27 mouse cellular contexts compared by ENCODE assay signal in genomic region chr8:69934582-69934981, GRCm38 (mm10). TPM values are rescaled to one million over a fixed set of nuclear protein-coding genes. Genes with fewer than 3 reads are reported as not detected.
A peak's percentile ranks its signal among the peaks of the same experiment; 100 is the strongest.
DNase-seq lines count a peak whose midpoint lies in the region; ATAC-seq and TF ChIP-seq lines count a peak whose summit lies in the region.
"Had no signal": no experiment of that assay in that cellular context is flagged by ENCODE, and none has a peak within 500 bp of the region (broad histone marks: within the 10 kb centered on the region; RNA-seq: fewer than 3 reads in every experiment).

No protein-coding gene starts in this region.

- ATAC-seq in intestine, postnatal 0 days, result no peak
- ATAC-seq in intestine, embryonic 15.5 days, result no peak
- ATAC-seq: forebrain, embryonic 15.5 days had no signal

- peaks cover 32% of the 10 kb centered on the region for H3K4me1 ChIP-seq in heart, adult 2 months (ENCODE audit: control insufficient read depth, insufficient read depth, low read length)
- peaks cover 10% of the 10 kb centered on the region; the same call in 1 of the 2 replicates for H3K4me1 ChIP-seq in intestine, postnatal 0 days (replicated peaks; ENCODE audit: control insufficient read depth, insufficient read depth, low read length)
- H3K4me1 ChIP-seq in intestine, embryonic 15.5 days (replicated peaks), result peaks cover 28% of the 10 kb centered on the region
- H3K4me1 ChIP-seq in spleen, adult 2 months (ENCODE audit: control insufficient read depth, insufficient read depth, insufficient read length), result peaks cover 17% of the 10 kb centered on the region; the same call in 1 of the 2 replicates

- 0 out of 2 replicates have a peak overlapping the region, but pooled peaks have one; percentile 21 for H3K27ac ChIP-seq in heart, adult 2 months
- peak overlapping the region; percentile 28; the same call in 1 of the 2 replicates for H3K27ac ChIP-seq in intestine, postnatal 0 days (ENCODE audit: low read depth, low read length)
- no peak overlapping the region for H3K27ac ChIP-seq in intestine, embryonic 15.5 days
- peak overlapping the region; percentile 17; the same call in 1 of the 2 replicates for H3K27ac ChIP-seq in spleen, adult 2 months (ENCODE audit: insufficient read depth, low read length)
- H3K27ac ChIP-seq: embryonic facial prominence, embryonic 10.5 days; forebrain, embryonic 15.5 days; hindbrain, embryonic 15.5 days; kidney, postnatal 0 days; limb, embryonic 15.5 days; midbrain, embryonic 12.5 days had no signal

- H3K4me2 ChIP-seq in intestine, postnatal 0 days (replicated peaks; ENCODE audit: low read depth), result no peak overlapping the region
- no peak overlapping the region for H3K4me2 ChIP-seq in intestine, embryonic 15.5 days (replicated peaks)
- H3K4me2 ChIP-seq: forebrain, embryonic 15.5 days; hindbrain, embryonic 15.5 days; limb, embryonic 15.5 days; midbrain, embryonic 12.5 days had no signal

- H3K79me2 ChIP-seq in heart, adult 2 months (replicated peaks; ENCODE audit: control insufficient read depth, insufficient read depth, low read length), result peaks cover 3% of the 10 kb centered on the region; the same call in 1 of the 2 replicates

- H3K9me3 ChIP-seq in intestine, postnatal 0 days (ENCODE audit: control insufficient read depth), result no peaks in the 10 kb centered on the region
- no peaks in the 10 kb centered on the region for H3K9me3 ChIP-seq in intestine, embryonic 15.5 days
- H3K9me3 ChIP-seq: embryonic facial prominence, embryonic 10.5 days; forebrain, embryonic 15.5 days; hindbrain, embryonic 15.5 days; limb, embryonic 15.5 days; midbrain, embryonic 12.5 days had no signal

- no peak for TF ChIP-seq CTCF in heart, adult 2 months (IDR thresholded peaks at IDR 0.05)
- TF ChIP-seq CTCF in intestine, postnatal 0 days (IDR thresholded peaks at IDR 0.05; ENCODE audit: low read depth), result no peak
- TF ChIP-seq CTCF in spleen, adult 2 months (IDR thresholded peaks at IDR 0.05; ENCODE audit: extremely low read depth, insufficient read depth, insufficient read length, insufficient replicate concordance), result no peak

- intact Hi-C loops in heart, adult 2 months (cut with DNase I), result loop anchor here (2.0 kb wide), 1 partner anchor 22 kb away; no protein-coding TSS in a partner anchor
- intact Hi-C loops in heart, postnatal 25 days (cut with DNase I), result no loop called here

- DNase-seq in heart, adult 2 months, result no peak
- DNase-seq in heart, postnatal 25 days (ENCODE audit: low spot score), result no peak
- no peak for DNase-seq in spleen, adult 2 months (ENCODE audit: low read depth in 1 of 2, low spot score in 2 of 2)
- DNase-seq in spleen, postnatal 4 days (ENCODE audit: low spot score in 2 of 2), result no peak
- DNase-seq in R1 (ENCODE audit: low read depth, low spot score), result peak; percentile 74
- no peak for DNase-seq in cerebellum, adult 9-11 months
- DNase-seq: adrenal gland, postnatal 25 days; cerebellum, adult 9-10 months; gastrocnemius, postnatal 10 days; heart, adult 18-20 months; left cerebral cortex, postnatal 4 days; lung, adult 18-20 months; lung, postnatal 10 days; thymus, adult 18-20 months; thymus, postnatal 4 days had no signal

- no peak overlapping the region for H3K9ac ChIP-seq in heart, adult 2 months (ENCODE audit: low read depth, low read length)
- no peak overlapping the region for H3K9ac ChIP-seq in intestine, postnatal 0 days (ENCODE audit: low read depth, low read length)
- H3K9ac ChIP-seq in intestine, embryonic 15.5 days, result no peak overlapping the region
- H3K9ac ChIP-seq: forebrain, embryonic 15.5 days; hindbrain, embryonic 15.5 days; limb, embryonic 15.5 days; midbrain, embryonic 12.5 days had no signal

- H3K27me3 ChIP-seq in heart, adult 2 months (ENCODE audit: control insufficient read depth, insufficient read depth, low read length), result no peaks in the 10 kb centered on the region
- H3K27me3 ChIP-seq in intestine, postnatal 0 days (replicated peaks; ENCODE audit: control insufficient read depth, insufficient read depth, low read length), result no peaks in the 10 kb centered on the region
- H3K27me3 ChIP-seq in intestine, embryonic 15.5 days (replicated peaks), result no peaks in the 10 kb centered on the region
- no peaks in the 10 kb centered on the region for H3K27me3 ChIP-seq in spleen, adult 2 months (ENCODE audit: control insufficient read depth, insufficient read depth, low read length)
- H3K27me3 ChIP-seq: forebrain, embryonic 15.5 days; hindbrain, embryonic 15.5 days; limb, embryonic 15.5 days; midbrain, embryonic 12.5 days had no signal

- TF ChIP-seq POLR2A in heart, adult 2 months (IDR thresholded peaks at IDR 0.05; ENCODE audit: insufficient read depth, low read depth, low read length), result no peak
- no peak for TF ChIP-seq POLR2A in spleen, adult 2 months (IDR thresholded peaks at IDR 0.05; ENCODE audit: low read depth, low read length)

- WGBS in heart, adult 2 months, result 52% methylated on average over 5 of the region's 5 CpGs
- 78% methylated on average over 5 of the region's 5 CpGs for WGBS in intestine, postnatal 0 days
- 80% methylated on average over 5 of the region's 5 CpGs for WGBS in intestine, embryonic 15.5 days
- WGBS in spleen, adult 2 months, result 81% methylated on average over 5 of the region's 5 CpGs

- peaks cover 3% of the 10 kb centered on the region for H3K36me3 ChIP-seq in heart, adult 2 months (ENCODE audit: control insufficient read depth, insufficient read depth, low read length)
- peaks cover 26% of the 10 kb centered on the region for H3K36me3 ChIP-seq in intestine, postnatal 0 days (ENCODE audit: control insufficient read depth, insufficient read depth)
- no peaks in the 10 kb centered on the region; the same call in 1 of the 2 replicates for H3K36me3 ChIP-seq in intestine, embryonic 15.5 days
- peaks cover 5% of the 10 kb centered on the region; the same call in 1 of the 2 replicates for H3K36me3 ChIP-seq in spleen, adult 2 months (ENCODE audit: control insufficient read depth, insufficient read depth, low read length)
- H3K36me3 ChIP-seq: forebrain, embryonic 15.5 days had no signal

- no peak overlapping the region for H3K4me3 ChIP-seq in heart, adult 2 months
- no peak overlapping the region for H3K4me3 ChIP-seq in intestine, postnatal 0 days (ENCODE audit: low read depth, low read length)
- H3K4me3 ChIP-seq in intestine, embryonic 15.5 days (replicated peaks), result no peak overlapping the region
- no peak overlapping the region for H3K4me3 ChIP-seq in spleen, adult 2 months (ENCODE audit: extremely low read depth, insufficient read depth, insufficient read length)
- H3K4me3 ChIP-seq: embryonic facial prominence, embryonic 10.5 days; forebrain, embryonic 15.5 days; hindbrain, embryonic 15.5 days; limb, embryonic 15.5 days; midbrain, embryonic 12.5 days had no signal

- TF ChIP-seq EP300 in heart, adult 2 months (IDR thresholded peaks at IDR 0.05; ENCODE audit: insufficient read depth, low read depth, low read length), result no peak

RNA-seq across cellular contexts. Expression of gene Yjefn3, which starts 32.1 kb away (rescaled TPM):
- total RNA-seq in heart, adult 2 months (2021), result 10 to 100 TPM; 13.3 to 16.8 TPM
- 11.5 and 14.2 TPM in 2 replicates for polyA plus RNA-seq in heart, adult 2 months (2012; rRNA removed)
- 10 to 100 TPM in 1 of 2 experiments, 1 to 10 TPM in 1; 9.6 to 14.8 TPM for total RNA-seq in heart, postnatal 25 days (2021)
- polyA plus RNA-seq in intestine, postnatal 0 days (2015; fragmentation: Nextera tagmentation; extraction: Ambion mirVana), result 2.1 and 2.2 TPM in 2 replicates
- 3.9 and 4.2 TPM in 2 replicates for polyA plus RNA-seq in intestine, embryonic 15.5 days (2015; fragmentation: Nextera tagmentation; extraction: Ambion mirVana)
- polyA plus RNA-seq in spleen, adult 2 months (2012; rRNA removed), result 1.5 and 1.9 TPM in 2 replicates
- total RNA-seq: common myeloid progenitor, adult 5-6 weeks; hematopoietic stem cell, adult 5-6 weeks; monocyte, adult 5-6 weeks had no signal

RNA-seq across cellular contexts. Expression of gene Ndufa13, which starts 32.2 kb away (rescaled TPM):
- 100 to 1,000 TPM; 417 to 492 TPM for total RNA-seq in heart, adult 2 months (2021)
- polyA plus RNA-seq in heart, adult 2 months (2012; rRNA removed), result 443 and 488 TPM in 2 replicates
- 100 to 1,000 TPM; 446 to 456 TPM for total RNA-seq in heart, postnatal 25 days (2021)
- 310 and 317 TPM in 2 replicates for polyA plus RNA-seq in intestine, postnatal 0 days (2015; fragmentation: Nextera tagmentation; extraction: Ambion mirVana)
- 212 and 213 TPM in 2 replicates for polyA plus RNA-seq in intestine, embryonic 15.5 days (2015; fragmentation: Nextera tagmentation; extraction: Ambion mirVana)
- 53.8 and 76.3 TPM in 2 replicates for polyA plus RNA-seq in spleen, adult 2 months (2012; rRNA removed)

RNA-seq across cellular contexts. Expression of gene Tssk6, which starts 32.6 kb away (rescaled TPM):
- under 1 TPM; 0.16 to 0.23 TPM for total RNA-seq in heart, adult 2 months (2021)
- polyA plus RNA-seq in heart, adult 2 months (2012; rRNA removed), result 0.23 and 0.49 TPM in 2 replicates
- under 1 TPM in 1 of 2 experiments, not detected in 1; 0.20 TPM for total RNA-seq in heart, postnatal 25 days (2021)
- polyA plus RNA-seq in intestine, postnatal 0 days (2015; fragmentation: Nextera tagmentation; extraction: Ambion mirVana), result 1.2 and 2.3 TPM in 2 replicates
- 2.8 and 3.4 TPM in 2 replicates for polyA plus RNA-seq in intestine, embryonic 15.5 days (2015; fragmentation: Nextera tagmentation; extraction: Ambion mirVana)
- 1.0 TPM in 2 replicates for polyA plus RNA-seq in spleen, adult 2 months (2012; rRNA removed)
- total RNA-seq: common myeloid progenitor, adult 5-6 weeks; left cerebral cortex, postnatal 4 days had no signal

RNA-seq across cellular contexts. Expression of gene Cilp2, which starts 47.1 kb away (rescaled TPM):
- 1 to 10 TPM; 1.5 to 1.9 TPM for total RNA-seq in heart, adult 2 months (2021)
- 11.2 and 16.8 TPM in 2 replicates for polyA plus RNA-seq in heart, adult 2 months (2012; rRNA removed)
- total RNA-seq in heart, postnatal 25 days (2021), result 1 to 10 TPM; 2.8 to 2.9 TPM
- 0.22 and 0.25 TPM in 2 replicates for polyA plus RNA-seq in intestine, postnatal 0 days (2015; fragmentation: Nextera tagmentation; extraction: Ambion mirVana)
- polyA plus RNA-seq in intestine, embryonic 15.5 days (2015; fragmentation: Nextera tagmentation; extraction: Ambion mirVana), result 0.48 and 0.65 TPM in 2 replicates
- 0.11 and 0.34 TPM in 2 replicates for polyA plus RNA-seq in spleen, adult 2 months (2012; rRNA removed)
- total RNA-seq: adrenal gland, postnatal 25 days; common myeloid progenitor, adult 5-6 weeks; hematopoietic stem cell, adult 5-6 weeks; monocyte, adult 5-6 weeks had no signal
- polyA plus RNA-seq: CD4-positive, CD25-positive, alpha-beta regulatory T cell, adult 4 months had no signal
